Mouse (Mus musculus): ENCODE results near the gene Slc10a1. TPM values are rescaled to one million over a fixed set of nuclear protein-coding genes. Genes with fewer than 3 reads are reported as not detected.

The Slc10a1 gene
- polyA plus RNA-seq, 1 experiment from 2014 or later: 0.95 TPM

- H3K9me3 ChIP-seq (ENCODE audit: control insufficient read depth, low read length): no peaks in the 10 kb centered on the region
- 1% methylated on average over 7 of the region's 7 CpGs for WGBS
- no peak overlapping the region for H3K27ac ChIP-seq (ENCODE audit: low read depth, low read length)
- no peaks in the 10 kb centered on the region for H3K27me3 ChIP-seq (replicated peaks; ENCODE audit: control insufficient read depth, insufficient read depth, low read length)
- no peaks in the 10 kb centered on the region for H3K36me3 ChIP-seq (ENCODE audit: control insufficient read depth, insufficient read depth, low read length)
- no peak overlapping the region for H3K4me2 ChIP-seq
- ATAC-seq (replicated peaks; ENCODE audit: low FRiP score) (no peak), DNase-seq (ENCODE audit: low spot score) (peak; percentile 74)
- H3K4me1 ChIP-seq (replicated peaks; ENCODE audit: control insufficient read depth, insufficient read depth, low read length): no peaks in the 10 kb centered on the region
- H3K4me3 ChIP-seq (ENCODE audit: low read depth, low read length): no peak overlapping the region
- H3K9ac ChIP-seq (ENCODE audit: low read depth, low read length): no peak overlapping the region
Measured at GRCm38 (mm10) chr12:80982326-80982725, 13.8 kb upstream of the Slc10a1 start.

- ATAC-seq (replicated peaks; ENCODE audit: low FRiP score): peak; percentile 39; the same call in 1 of the 2 replicates
- Histone ChIP-seq H3K9ac (ENCODE audit: low read depth, low read length) (no peak overlapping the region), H3K27ac (ENCODE audit: low read depth, low read length) (peak overlapping the region; percentile 58), H3K4me1 (replicated peaks; ENCODE audit: control insufficient read depth, insufficient read depth, low read length) (no peaks in the 10 kb centered on the region), H3K27me3 (replicated peaks; ENCODE audit: control insufficient read depth, insufficient read depth, low read length) (no peaks in the 10 kb centered on the region), H3K36me3 (ENCODE audit: control insufficient read depth, insufficient read depth, low read length) (no peaks in the 10 kb centered on the region), H3K9me3 (ENCODE audit: control insufficient read depth, low read length) (no peaks in the 10 kb centered on the region), H3K4me3 (ENCODE audit: low read depth, low read length) (no peak overlapping the region), H3K4me2 (no peak overlapping the region)
- no peak for DNase-seq (ENCODE audit: low spot score)
- 71% methylated on average over 11 of the region's 11 CpGs for WGBS
Measured at GRCm38 (mm10) chr12:80975939-80976671, 7.6 kb upstream of the Slc10a1 start.

- no peak for ATAC-seq (replicated peaks; ENCODE audit: low FRiP score)
- 42% methylated on average over 3 of the region's 3 CpGs for WGBS
- H3K9me3 ChIP-seq (ENCODE audit: control insufficient read depth, low read length): no peaks in the 10 kb centered on the region
- no peaks in the 10 kb centered on the region for H3K36me3 ChIP-seq (ENCODE audit: control insufficient read depth, insufficient read depth, low read length)
- no peak overlapping the region for H3K4me3 ChIP-seq (ENCODE audit: low read depth, low read length)
- no peaks in the 10 kb centered on the region for H3K4me1 ChIP-seq (replicated peaks; ENCODE audit: control insufficient read depth, insufficient read depth, low read length)
- DNase-seq (ENCODE audit: low spot score): no peak
- H3K27me3 ChIP-seq (replicated peaks; ENCODE audit: control insufficient read depth, insufficient read depth, low read length): no peaks in the 10 kb centered on the region
- H3K27ac ChIP-seq (ENCODE audit: low read depth, low read length): no peak overlapping the region
- H3K4me2 ChIP-seq: no peak overlapping the region
- H3K9ac ChIP-seq (ENCODE audit: low read depth, low read length): no peak overlapping the region
Measured at GRCm38 (mm10) chr12:80971756-80972155, 3.3 kb upstream of the Slc10a1 start.

GRCm38 (mm10) chr12:80970181-80970705 lies 1.7 kb upstream of the Slc10a1 start:
- WGBS: 72% methylated on average over 8 of the region's 8 CpGs
- no peak overlapping the region for H3K4me3 ChIP-seq (ENCODE audit: low read depth, low read length)
- DNase-seq (ENCODE audit: low spot score): no peak

GRCm38 (mm10) chr12:80967918-80968317 lies 587 bp downstream of the Slc10a1 start:
- 72% methylated on average over 9 of the region's 9 CpGs for WGBS
- no peak for DNase-seq (ENCODE audit: low spot score)
- Histone ChIP-seq H3K9ac (ENCODE audit: low read depth, low read length) (no peak overlapping the region), H3K27ac (ENCODE audit: low read depth, low read length) (no peak overlapping the region), H3K4me3 (ENCODE audit: low read depth, low read length) (no peak overlapping the region), H3K27me3 (replicated peaks; ENCODE audit: control insufficient read depth, insufficient read depth, low read length) (no peaks in the 10 kb centered on the region), H3K9me3 (ENCODE audit: control insufficient read depth, low read length) (no peaks in the 10 kb centered on the region), H3K4me2 (no peak overlapping the region), H3K4me1 (replicated peaks; ENCODE audit: control insufficient read depth, insufficient read depth, low read length) (no peaks in the 10 kb centered on the region), H3K36me3 (ENCODE audit: control insufficient read depth, insufficient read depth, low read length) (no peaks in the 10 kb centered on the region)
- no peak for ATAC-seq (replicated peaks; ENCODE audit: low FRiP score)

More at GRCm38 (mm10) chr12:80970181-80970705, 1.7 kb upstream of the Slc10a1 start:
- no peak overlapping the region for H3K9ac ChIP-seq (ENCODE audit: low read depth, low read length)
- no peaks in the 10 kb centered on the region for H3K9me3 ChIP-seq (ENCODE audit: control insufficient read depth, low read length)
- no peak overlapping the region for H3K27ac ChIP-seq (ENCODE audit: low read depth, low read length)
- no peak for ATAC-seq (replicated peaks; ENCODE audit: low FRiP score)
- no peak overlapping the region for H3K4me2 ChIP-seq
- no peaks in the 10 kb centered on the region for H3K36me3 ChIP-seq (ENCODE audit: control insufficient read depth, insufficient read depth, low read length)
- H3K27me3 ChIP-seq (replicated peaks; ENCODE audit: control insufficient read depth, insufficient read depth, low read length): no peaks in the 10 kb centered on the region
- no peaks in the 10 kb centered on the region for H3K4me1 ChIP-seq (replicated peaks; ENCODE audit: control insufficient read depth, insufficient read depth, low read length)

- Histone ChIP-seq H3K4me3 (ENCODE audit: low read depth, low read length) (no peak overlapping the region), H3K4me1 (replicated peaks; ENCODE audit: control insufficient read depth, insufficient read depth, low read length) (no peaks in the 10 kb centered on the region), H3K9ac (ENCODE audit: low read depth, low read length) (no peak overlapping the region), H3K36me3 (ENCODE audit: control insufficient read depth, insufficient read depth, low read length) (no peaks in the 10 kb centered on the region), H3K4me2 (no peak overlapping the region), H3K9me3 (ENCODE audit: control insufficient read depth, low read length) (no peaks in the 10 kb centered on the region), H3K27ac (ENCODE audit: low read depth, low read length) (no peak overlapping the region), H3K27me3 (replicated peaks; ENCODE audit: control insufficient read depth, insufficient read depth, low read length) (no peaks in the 10 kb centered on the region)
- 76% methylated on average over 11 of the region's 11 CpGs for WGBS
- ATAC-seq (replicated peaks; ENCODE audit: low FRiP score): no peak
- DNase-seq (ENCODE audit: low spot score): no peak
Measured at GRCm38 (mm10) chr12:80966059-80966838, 2.3 kb downstream of the Slc10a1 start.

GRCm38 (mm10) chr12:80962566-80962965 lies 5.9 kb downstream of the Slc10a1 start:
- H3K9me3 ChIP-seq (ENCODE audit: control insufficient read depth, low read length): no peaks in the 10 kb centered on the region
- H3K4me1 ChIP-seq (replicated peaks; ENCODE audit: control insufficient read depth, insufficient read depth, low read length): no peaks in the 10 kb centered on the region
- peaks cover 11% of the 10 kb centered on the region; the same call in 1 of the 2 replicates for H3K36me3 ChIP-seq (ENCODE audit: control insufficient read depth, insufficient read depth, low read length)
- ATAC-seq (replicated peaks; ENCODE audit: low FRiP score): no peak
- H3K4me3 ChIP-seq (ENCODE audit: low read depth, low read length): no peak overlapping the region
- H3K9ac ChIP-seq (ENCODE audit: low read depth, low read length): no peak overlapping the region
- no peaks in the 10 kb centered on the region for H3K27me3 ChIP-seq (replicated peaks; ENCODE audit: control insufficient read depth, insufficient read depth, low read length)
- no peak overlapping the region for H3K27ac ChIP-seq (ENCODE audit: low read depth, low read length)
- no peak overlapping the region for H3K4me2 ChIP-seq
- DNase-seq (ENCODE audit: low spot score): no peak
- WGBS: 82% methylated on average over 4 of the region's 4 CpGs

GRCm38 (mm10) chr12:80957961-80958360 lies 10.5 kb downstream of the Slc10a1 start:
- Histone ChIP-seq H3K9ac (ENCODE audit: low read depth, low read length) (no peak overlapping the region), H3K36me3 (ENCODE audit: control insufficient read depth, insufficient read depth, low read length) (peaks cover 38% of the 10 kb centered on the region), H3K27ac (ENCODE audit: low read depth, low read length) (no peak overlapping the region), H3K4me3 (ENCODE audit: low read depth, low read length) (no peak overlapping the region), H3K4me2 (no peak overlapping the region), H3K9me3 (ENCODE audit: control insufficient read depth, low read length) (no peaks in the 10 kb centered on the region), H3K27me3 (replicated peaks; ENCODE audit: control insufficient read depth, insufficient read depth, low read length) (no peaks in the 10 kb centered on the region), H3K4me1 (replicated peaks; ENCODE audit: control insufficient read depth, insufficient read depth, low read length) (no peaks in the 10 kb centered on the region)
- DNase-seq (ENCODE audit: low spot score) (no peak), ATAC-seq (replicated peaks; ENCODE audit: low FRiP score) (no peak)
- WGBS: 79% methylated on average over 4 of the region's 4 CpGs
